Mouse (Mus musculus) spleen, postnatal 36 days (tissue): ENCODE results near the gene Alg9.
"Not testable (repeated sequence)": the region's sequence is repeated elsewhere in the genome, so short reads cannot be mapped to it uniquely, and the experiment has no call there.

Experiments
- DNase-seq, 2 experiments: peaks; one replicate each; pipeline ENCODE4 v3.0.0; 2022; ENCODE audit warnings: low spot score in 2 of 2, mixed read lengths in 1 of 2

The Alg9 gene

DNA sequence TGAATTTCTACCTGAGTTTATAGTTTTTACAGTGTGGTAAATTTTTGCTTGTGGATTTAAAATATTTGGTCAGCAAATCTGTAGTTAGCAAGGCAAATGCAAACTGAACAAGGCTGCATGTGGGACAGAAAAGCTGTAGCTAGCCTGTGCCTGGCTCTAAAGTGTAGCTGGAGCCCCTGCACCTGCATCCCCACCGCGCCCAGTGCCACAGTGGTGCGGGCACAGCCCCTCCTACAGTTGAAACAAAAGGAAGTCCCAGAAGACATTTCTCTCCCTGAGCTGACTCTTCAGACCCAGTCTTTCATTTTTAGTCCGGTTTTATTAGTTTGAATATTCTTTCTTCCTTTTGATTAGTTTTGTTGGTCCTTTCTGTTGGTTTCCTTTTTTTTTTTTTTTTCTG, 40.8 kb downstream of the Alg9 start:
- DNase-seq: no peak

DNA sequence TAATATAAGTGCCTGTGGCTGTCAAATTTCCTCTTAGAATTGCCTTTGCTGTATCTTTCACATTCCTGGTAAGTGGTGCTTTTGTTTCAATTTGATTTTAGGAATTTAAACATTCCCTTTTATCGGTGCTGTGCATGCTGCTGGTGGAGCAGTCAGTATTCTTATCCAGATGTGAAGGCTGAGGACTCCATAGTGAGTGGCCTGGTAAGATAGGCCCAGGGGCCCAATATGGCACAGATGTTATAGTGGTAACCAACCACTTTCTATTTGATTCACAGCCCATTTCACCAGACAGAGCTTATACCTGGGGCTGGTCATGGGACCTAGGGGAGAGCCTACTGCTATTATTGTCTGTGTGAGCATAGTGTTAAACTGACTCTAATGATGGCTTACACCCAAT, 41.7 kb downstream of the Alg9 start:
- peak in 1 of 2 experiments; percentile 50 for DNase-seq

GRCm38 (mm10) chr9:50818050-50818449, 43.2 kb downstream of the Alg9 start:
- DNase-seq: no peak

- DNase-seq: no peak
Observed at GRCm38 (mm10) chr9:50819716-50820115, 44.9 kb downstream of the Alg9 start.

- no peak for DNase-seq
Observed at GRCm38 (mm10) chr9:50821651-50822050, 46.8 kb downstream of the Alg9 start.

- no peak for DNase-seq
Observed at GRCm38 (mm10) chr9:50822216-50822615, 47.4 kb downstream of the Alg9 start.

DNA sequence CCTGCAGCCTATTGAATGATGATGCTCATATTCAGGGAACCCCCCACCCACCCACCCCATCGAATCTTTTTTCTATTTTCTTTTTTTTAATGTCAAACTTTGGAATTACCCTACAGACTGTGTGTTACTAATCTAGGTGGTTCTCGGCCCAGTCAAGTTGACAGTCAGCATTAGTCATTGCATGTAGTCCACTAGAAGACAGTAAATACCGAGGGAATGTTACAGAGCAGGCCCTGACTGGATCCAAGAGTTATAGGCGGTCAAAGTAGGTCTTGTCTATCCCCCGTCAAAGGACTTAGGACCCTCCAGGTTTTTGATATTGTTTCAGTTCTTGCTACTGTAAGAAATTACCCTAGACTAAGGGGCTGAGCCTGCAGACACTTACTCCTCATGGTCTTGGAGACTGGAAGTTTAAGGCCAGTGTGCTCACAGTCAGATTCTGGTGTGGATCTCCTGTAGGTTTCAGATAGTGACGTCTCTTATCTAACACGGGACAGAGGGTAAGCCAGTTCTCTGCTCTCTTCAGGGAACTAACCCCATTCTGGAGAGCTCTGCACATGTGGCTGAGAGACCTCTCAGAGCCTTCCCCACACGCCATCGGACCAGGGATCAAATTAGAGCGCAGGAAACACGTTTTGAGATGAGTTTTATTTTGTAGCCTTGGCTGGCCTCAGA, 49.1 kb downstream of the Alg9 start:
- peak; percentile 31 to 64 for DNase-seq

DNA sequence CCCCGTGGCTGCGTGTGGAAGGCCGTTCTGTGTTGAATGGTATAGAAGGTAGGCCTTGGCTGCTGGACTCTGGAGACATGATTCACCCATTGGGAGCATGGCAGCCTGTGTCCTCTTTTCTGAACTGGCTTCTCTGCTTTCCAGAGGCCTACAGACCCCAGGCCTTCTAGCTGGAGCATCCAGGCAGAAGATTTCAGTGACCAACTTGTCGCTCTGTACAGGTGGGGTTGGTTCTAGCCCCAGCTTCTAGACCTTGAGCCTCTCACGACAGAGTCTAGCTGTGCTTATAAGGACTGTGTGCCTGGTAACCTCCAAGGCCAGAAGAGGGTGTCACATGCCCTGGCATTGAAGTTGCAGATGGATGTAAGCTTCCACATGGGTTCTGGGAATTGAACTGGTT, 56.7 kb downstream of the Alg9 start:
- DNase-seq: no peak

- DNase-seq: no peak
Observed at GRCm38 (mm10) chr9:50832162-50832561, 57.3 kb downstream of the Alg9 start.

DNA sequence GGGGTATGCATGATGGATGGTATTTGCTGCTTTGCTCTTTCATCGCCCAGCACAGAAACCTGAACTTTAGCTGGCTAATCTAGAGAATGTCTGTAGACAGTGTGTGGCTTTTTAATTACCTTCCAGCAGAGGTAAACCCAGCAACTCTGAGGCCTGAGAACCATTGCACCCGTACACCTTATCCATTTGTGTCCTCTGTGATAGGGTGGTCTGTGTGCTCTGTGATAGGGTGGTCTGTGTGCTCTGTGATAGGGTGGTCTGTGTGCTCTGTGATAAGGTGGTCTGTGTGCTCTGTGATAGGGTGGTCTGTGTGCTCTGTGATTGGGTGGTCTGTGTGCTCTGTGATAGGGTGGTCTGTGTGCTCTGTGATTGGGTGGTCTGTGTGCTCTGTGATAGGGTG, 57.8 kb downstream of the Alg9 start:
- not testable (repeated sequence) for DNase-seq

DNA sequence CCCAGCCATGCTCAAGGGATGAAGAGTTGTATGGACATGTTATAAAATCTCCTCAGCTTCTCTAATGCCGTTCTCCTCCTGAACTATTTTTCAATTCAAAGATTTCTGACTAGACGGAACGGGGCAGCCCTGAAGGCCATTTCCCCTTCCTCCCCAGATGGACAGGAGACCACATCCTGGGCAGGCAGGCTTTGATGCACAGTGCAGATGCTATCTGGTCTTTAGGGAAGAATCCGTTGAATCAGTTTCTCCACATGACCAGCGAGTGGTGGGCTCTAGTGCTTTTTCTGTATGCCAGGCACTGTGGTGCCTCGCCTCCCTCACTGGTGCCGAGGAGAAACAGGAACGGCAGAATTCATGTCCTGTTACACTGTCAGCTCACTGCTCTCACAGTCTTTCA, 59.0 kb downstream of the Alg9 start:
- no peak for DNase-seq

DNA sequence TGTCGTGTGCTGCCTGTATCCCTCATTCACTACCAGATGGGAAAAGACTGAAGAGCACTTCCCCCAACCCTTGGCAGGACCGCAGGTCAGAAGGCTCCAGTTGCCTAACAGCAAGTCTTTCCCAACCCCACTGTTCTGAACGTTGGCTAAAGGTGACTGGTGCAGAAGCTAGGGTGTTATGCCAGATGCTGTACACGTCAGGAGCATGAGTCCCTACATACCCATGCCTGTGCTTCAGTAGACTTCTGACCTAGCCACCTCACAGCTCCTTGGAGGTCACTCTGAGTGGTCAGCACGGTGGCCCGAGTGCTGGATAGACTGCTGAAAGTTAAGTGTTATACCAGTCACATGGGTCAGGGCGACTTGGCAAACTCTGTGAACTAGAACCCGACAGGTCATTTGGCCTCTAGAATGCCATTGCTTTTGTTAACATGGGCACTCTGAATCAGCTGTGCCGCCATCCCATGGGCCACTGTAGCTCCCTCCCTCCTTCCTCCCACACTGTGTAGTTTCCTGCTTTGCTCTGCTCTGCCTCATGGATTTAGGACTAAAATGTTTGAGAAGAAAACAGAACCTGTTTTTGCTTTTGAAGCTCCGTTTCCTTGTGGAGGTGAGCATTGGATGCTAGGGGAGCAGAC, 60.4 kb downstream of the Alg9 start:
- DNase-seq: no peak

- no peak for DNase-seq
Observed at GRCm38 (mm10) chr9:50836097-50836496, 61.3 kb downstream of the Alg9 start.

DNA sequence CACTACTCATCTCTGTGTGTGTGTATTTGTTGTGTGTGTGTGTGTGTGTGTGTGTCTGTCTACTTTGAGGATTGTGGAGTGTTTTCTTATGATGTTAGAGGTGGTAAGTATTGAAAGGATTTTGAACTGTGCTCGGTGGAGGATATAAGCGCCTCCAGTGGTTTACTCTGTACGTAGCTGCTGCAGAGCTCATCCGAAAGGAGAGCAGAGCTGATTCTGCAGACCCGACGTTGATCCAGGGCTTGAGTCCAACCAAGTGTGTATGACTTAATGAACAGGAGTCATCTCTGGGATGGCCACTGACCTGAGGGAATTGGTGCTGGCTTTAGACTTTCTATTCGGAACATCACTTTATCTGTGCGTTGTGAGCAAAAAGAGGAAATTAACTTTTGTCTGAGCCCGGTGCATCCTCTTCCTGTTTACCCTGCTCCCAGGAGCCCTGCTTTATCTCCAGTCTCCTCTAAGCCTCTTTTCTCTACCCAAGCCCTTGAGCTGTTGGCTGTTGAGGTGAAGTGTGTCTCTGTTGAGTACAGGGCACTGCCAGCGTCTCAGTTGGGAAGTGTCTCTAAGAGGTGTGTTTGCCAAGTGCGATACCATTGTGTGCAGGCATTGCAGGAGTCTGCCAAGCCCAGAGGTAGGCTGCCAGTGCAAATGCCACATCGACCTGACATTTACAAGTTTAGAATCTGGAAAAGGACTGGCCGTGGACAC, 66.4 kb downstream of the Alg9 start:
- DNase-seq: peak; percentile 26 to 37

GRCm38 (mm10) chr9:50845081-50845480, 70.3 kb downstream of the Alg9 start, which contains the start of gene Ppp2r1b:
Gene Ppp2r1b (plus strand): TSS chr9:50845301.
- no peak for DNase-seq

DNA sequence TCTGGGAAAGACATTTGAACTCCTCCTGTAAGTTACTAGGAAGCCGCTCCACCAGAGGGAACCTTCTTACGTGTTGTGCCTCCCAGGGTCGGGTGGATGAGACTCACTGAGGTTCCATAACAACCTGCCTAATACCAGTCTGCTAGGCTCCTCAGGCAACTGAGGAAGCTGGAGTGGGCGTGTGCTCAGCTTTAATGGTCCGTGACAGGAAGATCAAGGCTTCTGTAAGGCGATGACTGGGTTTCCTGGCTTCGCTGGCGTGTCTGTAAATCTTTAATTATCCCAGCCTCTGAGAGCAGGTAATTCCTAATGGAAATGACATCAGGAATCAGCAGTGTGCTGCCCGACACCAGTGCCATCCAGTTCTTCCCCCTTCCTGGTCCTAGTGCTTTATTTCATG, 70.7 kb downstream of the Alg9 start:
- no peak for DNase-seq

DNA sequence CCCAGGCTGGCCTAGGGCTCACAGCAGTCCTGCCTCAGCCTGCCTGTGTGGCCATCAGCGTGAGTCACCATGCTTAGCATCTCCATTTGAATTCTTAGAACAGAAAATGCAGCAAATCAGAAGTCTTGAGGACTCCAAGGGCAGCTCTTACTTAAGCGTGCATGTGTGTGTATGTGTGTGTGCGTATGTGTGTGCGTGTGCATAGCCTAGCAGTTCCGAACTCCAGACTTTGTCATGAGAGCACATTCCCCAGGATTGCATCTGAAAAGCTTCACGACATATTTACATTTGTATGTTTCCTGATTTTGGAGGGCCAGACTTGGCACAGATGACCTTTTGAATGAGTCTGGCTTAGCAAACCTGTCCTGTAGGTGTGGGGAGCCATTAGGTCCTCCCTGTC, 72.3 kb downstream of the Alg9 start:
- DNase-seq: no peak

GRCm38 (mm10) chr9:50847606-50848368, 73.0 kb downstream of the Alg9 start:
- no peak for DNase-seq

GRCm38 (mm10) chr9:50848821-50849220, 74.0 kb downstream of the Alg9 start:
- DNase-seq: no peak

DNA sequence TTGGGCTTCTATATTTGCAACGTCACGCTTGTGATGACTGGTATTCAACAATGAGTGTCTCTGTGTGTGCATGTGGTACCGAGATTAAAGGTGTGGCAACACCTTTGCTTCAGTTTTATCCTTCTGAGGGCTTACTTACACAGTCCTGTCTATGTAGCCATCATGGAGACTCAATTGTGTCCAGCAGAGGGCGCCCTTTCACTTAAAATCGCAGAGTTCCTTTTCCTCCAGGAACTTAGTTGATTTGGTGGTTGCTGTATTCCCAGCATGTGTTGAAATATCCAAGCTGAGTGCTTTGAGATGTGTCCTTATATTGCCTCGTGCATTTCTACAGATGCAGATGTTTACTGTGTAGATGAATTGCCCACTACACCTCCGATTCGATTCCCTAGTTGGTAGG, 74.4 kb downstream of the Alg9 start:
- peak; percentile 65 to 79 for DNase-seq

GRCm38 (mm10) chr9:50849755-50850154, 74.9 kb downstream of the Alg9 start:
- no peak for DNase-seq

DNA sequence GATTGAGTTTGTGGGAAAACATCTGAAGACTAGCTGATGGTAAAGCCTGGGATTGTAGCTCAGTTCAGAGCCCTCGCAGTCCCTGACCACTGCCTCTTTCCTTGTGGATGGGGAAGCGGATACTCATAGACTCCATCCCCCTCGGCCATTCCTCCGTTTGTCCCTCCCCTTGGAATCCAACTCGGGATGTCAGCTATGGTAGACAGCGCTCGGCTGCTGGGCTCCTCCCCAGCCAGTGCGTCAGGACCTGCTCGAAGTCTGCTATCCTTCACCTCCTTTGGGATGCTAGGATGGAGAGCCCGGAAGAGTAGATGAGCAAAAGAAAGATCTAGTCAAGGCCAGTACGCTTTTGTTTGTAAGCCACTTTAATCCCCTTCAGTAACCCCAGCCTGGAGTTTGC, 75.5 kb downstream of the Alg9 start:
- no peak for DNase-seq
